Mouse (Mus musculus): ENCODE results near the gene Kcnc3.

The Kcnc3 gene

DNA sequence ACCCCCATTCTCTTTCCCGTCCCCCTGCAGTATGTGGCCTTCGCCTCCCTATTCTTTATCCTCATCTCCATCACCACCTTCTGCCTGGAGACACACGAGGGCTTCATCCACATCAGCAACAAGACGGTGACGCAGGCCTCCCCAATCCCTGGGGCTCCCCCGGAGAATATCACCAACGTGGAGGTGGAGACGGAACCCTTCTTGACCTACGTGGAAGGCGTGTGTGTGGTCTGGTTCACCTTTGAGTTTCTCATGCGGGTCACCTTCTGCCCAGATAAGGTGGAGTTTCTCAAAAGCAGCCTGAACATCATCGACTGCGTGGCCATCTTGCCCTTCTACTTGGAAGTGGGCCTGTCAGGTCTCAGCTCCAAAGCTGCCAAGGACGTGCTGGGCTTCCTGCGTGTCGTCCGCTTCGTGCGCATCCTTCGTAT is 4.7 kb downstream of the Kcnc3 start:
- intact Hi-C loops (cut with DNase I): no loop called here

DNA sequence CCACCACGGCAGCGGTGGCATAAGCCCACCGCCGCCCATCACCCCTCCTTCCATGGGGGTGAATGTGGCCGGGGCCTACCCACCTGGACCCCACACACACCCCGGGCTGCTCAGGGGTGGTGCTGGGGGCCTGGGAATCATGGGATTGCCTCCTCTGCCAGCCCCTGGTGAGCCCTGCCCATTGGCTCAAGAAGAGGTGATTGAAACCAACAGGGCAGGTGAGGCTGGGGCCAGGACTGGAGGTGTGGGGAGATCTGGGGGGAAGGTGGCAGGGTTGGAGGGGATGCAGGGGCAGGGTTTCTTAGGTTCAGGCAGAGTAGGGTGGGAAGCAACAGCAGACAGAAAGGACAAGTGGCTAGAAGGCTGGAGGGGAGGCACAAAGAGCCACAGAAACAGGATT is 5.6 kb downstream of the Kcnc3 start:
- intact Hi-C loops (cut with DNase I): no loop called here

DNA sequence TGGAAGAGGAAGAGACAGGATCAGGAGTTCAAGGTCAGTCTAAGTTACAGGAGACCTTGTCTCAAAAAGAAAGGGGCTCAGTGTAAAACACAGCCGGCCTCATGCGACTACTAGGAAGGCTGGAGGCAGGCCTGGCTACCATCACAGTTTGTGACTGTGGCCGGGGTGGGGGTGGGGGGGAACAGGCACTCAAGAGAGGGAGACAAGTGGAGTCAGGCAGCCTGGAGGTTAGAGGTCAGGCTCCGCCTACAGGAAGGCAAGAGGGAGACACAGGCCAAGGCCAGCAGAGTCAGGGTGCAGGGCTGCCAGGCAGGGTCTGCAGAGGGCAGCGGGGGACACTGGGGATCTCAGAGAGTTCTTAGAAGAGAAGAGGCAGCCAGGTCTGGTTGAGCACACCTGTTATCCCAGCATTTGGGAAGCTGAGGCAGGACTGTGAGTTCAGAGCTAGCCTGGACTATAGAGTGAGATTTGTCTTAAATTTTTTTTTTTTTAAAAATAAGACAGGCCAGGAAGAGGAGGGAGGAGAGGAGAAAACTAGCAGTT is 6.6 kb downstream of the Kcnc3 start:
- intact Hi-C loops (cut with DNase I): no loop called here

DNA sequence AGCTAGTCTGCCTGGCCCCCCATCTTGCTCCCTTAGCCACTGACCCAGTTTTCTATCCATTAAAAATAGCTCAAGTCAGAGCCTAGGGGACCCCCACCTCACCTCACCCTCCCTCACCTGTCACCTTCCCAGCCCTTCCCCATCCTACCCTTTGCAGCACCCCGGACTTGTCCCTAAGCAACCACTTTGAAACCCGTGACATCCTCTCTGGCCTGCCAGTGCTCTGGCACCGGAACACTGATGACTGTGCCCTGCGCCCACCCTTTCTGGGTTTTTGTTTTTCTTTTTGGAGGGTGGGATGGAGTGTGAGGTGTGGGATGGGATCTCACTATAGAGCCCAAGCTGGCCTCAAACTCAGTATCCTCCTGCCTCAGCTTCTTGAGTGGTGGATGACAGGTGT is 7.2 kb downstream of the Kcnc3 start:
- intact Hi-C loops (cut with DNase I): no loop called here

DNA sequence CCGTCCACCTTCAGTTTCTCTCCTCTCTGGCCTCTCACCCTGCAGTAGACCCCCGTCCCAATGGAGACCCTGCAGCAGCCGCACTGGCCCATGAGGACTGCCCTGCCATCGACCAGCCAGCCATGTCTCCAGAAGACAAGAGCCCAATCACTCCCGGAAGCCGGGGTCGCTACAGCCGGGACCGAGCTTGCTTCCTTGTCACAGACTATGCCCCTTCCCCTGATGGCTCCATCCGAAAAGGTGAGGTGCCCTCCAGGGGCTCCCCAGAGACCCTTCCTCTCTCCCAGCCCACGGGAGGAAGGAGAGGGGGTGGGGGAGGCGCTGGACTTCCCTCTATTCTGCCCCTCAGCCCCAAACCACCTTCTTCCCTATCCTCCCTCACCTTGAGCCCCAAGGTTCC is 7.9 kb downstream of the Kcnc3 start:
- intact Hi-C loops (cut with DNase I): no loop called here

DNA sequence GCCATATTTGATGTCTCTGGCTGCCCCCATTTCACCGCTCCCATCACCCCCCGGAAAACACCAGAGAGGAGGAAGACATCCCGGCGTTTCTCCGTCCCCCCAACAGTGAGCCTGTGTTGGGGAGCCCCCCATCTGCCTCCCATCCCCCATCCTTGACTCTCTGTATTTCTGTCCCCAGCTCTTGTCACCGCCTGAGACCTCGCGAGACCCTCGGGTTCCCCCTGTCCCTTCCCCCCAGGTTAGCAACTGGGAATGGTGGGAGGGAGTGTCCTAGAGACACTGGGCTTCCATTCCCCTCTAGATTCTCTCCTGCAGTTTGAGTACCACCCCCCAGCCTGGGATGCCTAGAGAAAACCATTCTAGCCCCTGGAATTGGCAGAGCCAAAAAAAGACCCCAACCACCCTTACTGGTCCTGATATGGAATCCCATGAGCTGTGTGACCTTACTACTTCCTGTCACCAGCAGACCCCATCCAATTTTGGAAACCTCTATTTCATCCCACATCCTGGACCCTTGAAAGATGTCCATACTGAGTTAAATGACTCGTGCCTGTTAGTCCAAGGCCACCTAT is 10.3 kb downstream of the Kcnc3 start:
- intact Hi-C loops (cut with DNase I): no loop called here

DNA sequence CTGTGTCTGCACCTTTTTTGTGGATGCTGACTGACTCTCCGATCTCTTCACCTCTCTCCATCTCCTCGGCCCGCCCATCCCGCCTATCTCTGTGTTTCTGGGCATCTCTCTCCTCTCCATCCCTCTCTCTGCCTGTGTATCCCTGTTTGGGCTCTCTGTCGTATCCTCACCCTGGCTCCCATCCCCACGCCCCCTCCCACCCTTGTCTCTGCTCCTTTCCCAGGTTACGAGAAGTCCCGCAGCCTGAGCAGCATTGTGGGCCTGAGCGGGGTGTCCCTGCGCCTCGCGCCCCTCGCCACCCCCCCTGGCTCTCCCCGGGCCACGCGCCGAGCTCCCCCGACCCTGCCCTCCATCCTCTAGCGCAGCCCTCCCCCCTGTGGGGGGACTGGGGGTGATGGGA is 11.2 kb downstream of the Kcnc3 start:
- intact Hi-C loops (cut with DNase I): no loop called here

DNA sequence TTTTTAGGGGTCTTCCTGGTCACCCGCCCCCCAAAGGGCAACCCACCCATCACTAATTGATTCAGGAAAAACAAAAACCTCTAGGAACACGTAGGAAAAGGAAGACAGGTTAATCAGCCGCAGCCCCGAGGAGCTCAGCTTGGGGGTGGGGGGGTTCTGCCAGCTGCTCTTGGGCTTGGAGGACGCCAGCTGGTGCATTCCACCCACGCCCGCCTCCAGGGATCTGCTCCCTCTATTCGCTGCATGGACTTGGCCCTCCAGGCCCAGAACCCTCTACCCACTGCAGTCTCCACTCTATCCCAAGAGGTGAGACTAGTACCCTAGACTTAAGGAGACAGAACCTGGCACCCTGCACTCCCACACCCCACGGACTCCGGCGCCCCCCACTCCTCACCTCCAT is 12.0 kb downstream of the Kcnc3 start:
- intact Hi-C loops (cut with DNase I): no loop called here

DNA sequence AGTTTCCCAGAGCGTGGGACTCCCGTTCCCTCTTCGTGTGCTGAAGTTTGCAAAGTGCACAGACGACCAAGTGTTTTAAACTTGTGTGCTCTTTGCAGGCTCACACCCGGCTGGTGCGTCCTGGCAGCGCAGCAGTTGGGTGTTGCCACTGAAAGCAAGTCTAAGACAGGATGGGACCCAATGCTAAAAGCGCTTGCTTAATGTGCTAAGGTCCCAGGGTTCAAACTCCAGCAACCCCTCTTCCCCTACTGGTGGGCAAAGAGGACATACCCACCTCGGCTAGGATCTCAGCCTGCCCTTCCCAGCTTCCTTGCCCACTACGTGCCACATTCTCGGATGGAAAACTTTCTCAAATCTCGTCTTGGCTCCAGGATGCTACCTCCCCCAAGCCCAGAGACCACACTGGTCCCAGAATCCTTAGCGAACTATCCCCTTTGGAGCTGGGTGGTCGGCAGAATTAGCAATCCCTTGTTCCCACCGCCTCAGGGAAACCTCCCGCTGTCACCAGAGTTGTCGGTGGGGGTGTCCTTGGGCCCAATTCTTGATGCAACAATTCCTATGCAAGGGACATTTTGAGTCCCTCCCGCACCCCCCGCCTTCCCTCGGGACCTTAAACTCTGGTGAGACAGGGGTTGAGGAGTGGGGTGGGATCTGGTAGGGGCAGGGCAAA is 12.9 kb downstream of the Kcnc3 start:
- intact Hi-C loops (cut with DNase I): no loop called here

DNA sequence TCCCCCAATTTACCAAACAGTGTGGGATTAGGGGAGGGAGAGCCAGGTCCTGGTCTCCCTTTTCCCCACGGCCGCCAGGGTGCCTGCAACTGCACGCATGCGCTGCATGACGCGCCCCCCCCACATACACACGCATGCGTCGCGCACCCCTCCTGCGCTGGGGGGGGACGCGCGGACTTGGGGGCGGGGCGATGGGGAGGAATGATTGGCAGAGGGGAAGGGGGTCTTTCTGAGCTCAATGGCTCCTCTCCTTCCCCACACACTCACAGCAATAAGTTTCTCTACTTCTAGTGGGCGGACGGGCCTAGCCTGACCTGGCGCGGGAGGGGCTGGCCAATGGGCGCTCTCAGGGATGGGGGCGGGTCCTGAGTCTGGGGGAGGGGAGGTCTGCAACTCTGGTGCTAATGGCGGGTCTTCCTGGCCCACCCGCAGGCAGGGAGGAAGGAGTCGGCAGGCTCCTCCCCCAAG is 13.7 kb downstream of the Kcnc3 start:
- intact Hi-C loops (cut with DNase I): no loop called here

DNA sequence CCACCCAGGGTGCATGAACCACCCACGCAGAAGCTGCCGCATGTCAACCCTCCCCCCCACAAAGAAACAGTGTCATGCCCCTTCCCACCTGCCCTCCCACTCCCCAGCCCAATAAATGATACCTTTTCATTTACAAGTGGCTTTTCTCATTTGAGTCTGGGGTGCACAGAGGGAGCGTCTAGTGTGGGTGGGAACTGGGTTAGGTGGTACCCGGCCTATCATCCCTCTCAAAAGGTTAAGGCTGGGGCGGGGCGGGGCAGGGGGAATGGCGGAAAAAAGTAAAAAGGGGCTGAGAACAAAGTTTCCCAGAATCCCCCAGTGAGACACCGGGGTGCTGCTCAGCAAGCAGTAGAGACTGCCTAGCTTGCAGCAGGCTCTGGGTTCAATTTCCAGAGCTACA is 14.2 kb downstream of the Kcnc3 start:
- intact Hi-C loops (cut with DNase I): no loop called here

DNA sequence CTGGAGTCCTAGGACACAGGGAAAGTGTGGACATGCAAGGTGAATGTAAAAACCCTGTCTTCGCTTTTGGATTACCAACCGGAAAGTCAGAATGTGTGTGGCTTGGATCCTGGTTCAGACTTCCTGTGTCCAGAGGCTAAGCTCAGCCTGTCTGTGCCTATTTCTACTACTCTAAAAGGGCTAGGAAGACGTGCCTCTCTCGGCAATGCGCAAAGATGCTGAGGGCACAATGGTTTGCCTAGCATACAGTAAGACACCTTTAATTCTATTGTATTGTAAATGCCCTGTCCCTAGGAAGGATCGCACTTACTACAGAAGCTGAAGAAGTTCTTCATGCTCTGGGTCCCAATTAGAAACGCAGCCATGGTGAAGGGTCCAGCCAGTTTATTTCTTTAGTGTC is 15.0 kb downstream of the Kcnc3 start:
- intact Hi-C loops (cut with DNase I): no loop called here

DNA sequence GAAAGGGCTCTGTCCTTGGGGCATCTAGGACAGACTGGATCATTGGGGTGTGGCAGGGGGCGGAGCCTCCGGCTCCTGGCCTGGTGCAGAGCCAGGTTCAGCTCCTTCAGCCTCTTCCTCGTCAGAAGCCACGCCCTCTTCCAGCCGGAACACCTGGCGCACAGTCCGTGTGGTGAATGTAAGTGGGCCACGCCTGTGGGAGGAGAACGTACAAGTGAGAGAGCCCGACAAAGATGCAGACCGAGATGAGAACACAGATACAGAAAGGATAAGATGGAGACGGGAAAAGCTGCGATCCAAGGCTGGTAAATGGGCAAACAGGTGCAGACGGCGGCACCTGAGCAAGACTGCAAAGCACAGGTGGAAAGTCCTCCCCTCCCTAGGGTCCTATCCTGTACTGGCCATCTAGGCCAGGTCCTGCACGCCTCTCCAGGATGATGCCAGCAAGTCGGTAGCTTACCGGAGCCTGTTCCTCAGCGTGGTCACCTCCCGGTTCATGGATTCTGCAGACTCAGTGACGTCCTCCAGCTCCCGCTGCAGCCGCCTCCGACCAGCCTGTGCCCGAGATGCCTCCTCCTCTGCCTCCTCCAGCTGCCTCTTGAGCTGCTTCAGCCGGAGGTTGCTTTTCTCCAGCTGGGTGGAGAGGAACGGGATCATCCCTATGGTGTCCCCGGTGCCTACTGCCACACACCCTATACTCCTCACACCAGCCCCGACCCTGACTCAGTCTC is 15.9 kb downstream of the Kcnc3 start:
- intact Hi-C loops (cut with DNase I): no loop called here

DNA sequence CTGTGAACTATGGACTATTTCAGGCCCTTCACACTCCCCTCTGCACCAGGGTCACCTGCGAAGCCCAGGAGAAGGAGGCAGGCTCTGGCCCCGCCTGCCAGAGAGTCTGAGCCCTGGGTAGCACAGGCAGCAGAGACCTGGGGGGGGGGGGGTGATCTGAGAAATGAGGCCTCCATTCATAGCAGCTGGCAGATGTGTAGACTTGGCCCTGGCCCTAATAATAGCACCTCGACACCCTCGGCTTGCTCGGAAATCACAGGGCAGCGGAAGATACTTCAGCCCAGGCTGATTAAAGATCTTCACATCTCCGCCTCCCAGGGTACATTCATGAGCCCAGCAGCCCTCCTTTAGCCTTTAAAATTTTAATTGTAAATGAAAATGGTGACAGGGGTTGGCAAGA is 21.7 kb downstream of the Kcnc3 start:
- intact Hi-C loops (cut with DNase I): no loop called here

DNA sequence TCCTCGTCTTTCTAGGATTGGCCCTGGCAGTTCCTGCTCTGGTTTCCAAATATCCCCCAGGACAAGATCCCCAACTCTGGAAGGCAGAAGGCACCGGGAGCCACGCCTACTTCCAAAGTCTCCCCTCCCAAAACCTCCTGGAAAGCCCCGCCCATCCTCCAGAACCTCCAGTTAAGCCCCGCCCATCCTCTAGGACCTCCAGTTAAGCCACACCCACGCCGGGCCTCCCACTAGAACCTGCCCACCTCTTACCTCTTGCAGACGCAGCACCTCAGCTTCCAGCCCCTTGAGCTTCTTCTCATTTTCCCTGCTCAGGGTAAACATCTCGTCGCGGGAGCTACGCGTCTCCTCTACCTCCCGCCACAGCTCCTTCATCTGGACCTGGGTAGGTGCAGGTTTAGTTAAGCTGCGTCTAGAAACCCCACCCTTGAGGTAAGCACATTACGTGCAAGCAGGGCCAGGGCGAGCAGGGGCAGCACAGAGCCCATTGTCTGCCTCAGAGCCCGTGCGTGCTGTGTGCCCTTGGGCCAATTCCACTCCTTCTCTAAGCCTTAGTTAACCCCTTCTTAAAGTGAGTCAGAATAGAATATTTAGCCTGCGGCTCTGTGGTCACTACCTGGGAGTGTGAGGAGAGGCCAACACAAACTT is 23.7 kb downstream of the Kcnc3 start:
- intact Hi-C loops (cut with DNase I): no loop called here

DNA sequence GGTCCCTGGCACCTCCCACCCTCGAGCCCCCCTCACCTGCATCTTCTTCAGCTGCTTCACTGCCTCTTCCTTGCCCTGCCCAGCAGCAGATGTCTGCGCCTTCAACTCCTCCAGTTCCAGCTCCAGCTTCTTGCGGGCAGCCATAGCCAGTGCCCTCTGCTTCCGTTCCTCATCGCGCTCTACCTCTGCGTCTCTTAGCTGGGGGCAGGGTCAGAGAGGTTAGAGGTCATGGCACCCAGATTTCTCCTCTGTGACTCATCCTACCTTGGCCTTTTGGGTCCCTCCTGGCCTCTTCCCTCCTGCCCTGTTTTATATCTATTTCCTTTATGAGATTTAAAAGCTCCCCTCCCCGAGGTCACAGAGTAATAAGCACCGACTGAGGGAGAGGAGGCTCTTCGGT is 24.8 kb downstream of the Kcnc3 start:
- intact Hi-C loops (cut with DNase I): no loop called here

DNA sequence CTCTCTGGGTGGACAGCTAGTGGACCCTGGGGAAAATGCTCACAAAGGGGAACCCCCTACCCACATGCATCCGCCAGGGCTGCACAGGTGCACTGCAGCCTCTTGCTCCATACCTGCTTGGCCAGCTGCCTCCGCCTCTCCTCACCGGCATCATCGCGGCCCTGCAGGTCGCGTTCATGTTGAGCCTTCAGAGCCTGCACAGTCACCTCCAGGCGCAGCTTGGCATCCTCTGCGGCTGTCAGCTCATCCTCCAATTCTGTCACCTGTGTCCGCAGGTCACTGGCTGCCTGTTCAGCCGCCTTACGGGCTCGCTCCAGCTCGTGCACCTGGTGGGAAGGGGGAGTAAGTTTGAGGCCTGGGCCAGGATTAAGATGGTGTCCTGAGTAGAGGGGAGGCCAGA is 25.5 kb downstream of the Kcnc3 start:
- intact Hi-C loops (cut with DNase I): no loop called here

DNA sequence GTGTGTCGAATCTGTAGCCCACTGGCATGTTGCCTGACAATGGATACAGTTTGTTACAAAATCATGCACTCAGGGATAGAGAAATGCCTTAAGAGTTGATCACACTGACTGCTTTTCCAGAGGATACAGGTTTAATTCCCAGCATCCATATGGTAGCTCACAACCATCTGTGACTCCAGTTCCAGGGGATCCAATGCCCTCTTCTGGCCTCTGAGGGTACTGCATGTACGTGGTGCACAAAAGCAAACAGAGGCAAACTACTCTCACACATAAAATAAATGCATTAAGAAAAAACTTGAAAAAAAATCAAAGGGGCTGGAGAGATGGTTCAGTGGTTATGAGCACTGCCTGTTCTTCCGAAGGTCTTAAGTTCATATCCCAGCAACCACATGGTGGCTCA is 26.6 kb downstream of the Kcnc3 start:
- intact Hi-C loops (cut with DNase I): no loop called here

DNA sequence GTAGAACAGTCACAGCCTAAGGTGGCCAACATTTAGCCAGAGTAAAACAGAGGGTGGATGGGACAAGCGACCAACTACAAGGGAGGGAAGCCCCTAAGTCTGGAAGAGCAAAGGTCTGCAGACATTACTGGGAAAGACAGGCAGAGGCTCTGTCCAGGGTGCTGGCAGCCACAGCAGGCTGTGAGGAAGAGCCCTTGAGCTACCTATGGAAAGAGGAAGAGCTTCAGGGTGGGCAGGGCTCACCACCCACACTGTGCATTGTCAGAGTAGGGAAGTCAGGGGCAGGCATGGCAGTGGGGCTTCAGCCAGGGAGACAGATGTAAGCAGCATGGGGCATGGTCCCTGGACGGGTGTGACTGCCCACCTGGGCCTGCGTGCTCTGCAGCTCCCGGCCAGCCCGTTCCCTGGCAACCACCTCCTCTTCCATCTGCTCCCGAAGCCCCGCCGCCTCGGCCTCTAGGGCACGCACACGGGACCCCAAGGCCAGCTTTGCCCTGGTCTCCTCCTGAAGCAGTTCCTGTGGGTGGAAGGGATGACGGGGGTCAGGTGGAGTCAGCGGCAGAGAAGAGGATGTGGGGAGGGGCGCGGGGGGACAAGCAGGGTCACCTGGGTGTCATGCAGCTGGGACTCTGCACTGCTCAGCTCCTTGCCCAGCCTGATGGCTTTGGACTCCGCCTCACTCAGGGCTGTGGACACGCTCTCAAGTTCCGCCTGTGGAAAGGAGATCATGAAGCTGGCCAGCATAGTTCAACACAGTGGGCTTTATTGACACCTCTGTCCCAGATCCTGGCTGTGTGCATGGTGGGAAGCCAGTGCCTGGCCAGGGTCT is 33.5 kb downstream of the Kcnc3 start:
- intact Hi-C loops (cut with DNase I): no loop called here

DNA sequence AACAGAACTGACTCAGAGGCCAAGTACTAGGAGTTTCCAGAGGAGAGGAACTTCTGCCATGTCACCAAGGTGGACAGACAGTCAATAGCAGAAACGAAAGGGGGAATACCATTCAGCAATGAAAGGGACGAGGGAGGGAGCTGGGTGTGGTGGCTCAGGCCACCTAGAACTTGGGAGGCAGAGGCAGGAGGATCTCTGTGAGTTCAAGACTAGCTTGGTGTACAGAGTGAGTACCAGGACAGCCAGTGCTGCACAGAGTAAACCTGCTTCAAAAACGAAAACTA is 34.0 kb downstream of the Kcnc3 start:
- intact Hi-C loops (cut with DNase I): no loop called here

DNA sequence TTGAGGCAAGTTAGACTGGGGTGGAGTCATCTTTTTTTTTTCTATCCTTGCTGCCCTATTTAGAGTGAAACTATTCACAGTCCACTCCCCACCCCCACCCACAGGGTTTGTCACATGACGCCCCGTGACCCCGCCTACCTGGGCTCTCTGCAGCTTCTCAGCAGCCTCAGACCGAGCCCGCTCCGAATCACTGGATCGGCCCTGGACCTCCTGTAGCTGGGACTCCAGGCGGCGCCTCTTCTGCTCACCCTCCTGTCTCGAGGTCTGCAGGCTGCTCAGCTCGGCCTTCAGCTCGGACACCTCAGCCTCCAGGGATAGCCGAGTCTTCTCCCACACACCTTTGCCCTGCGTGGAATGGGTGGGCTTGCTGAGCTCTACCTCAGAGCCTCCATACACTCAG is 34.4 kb downstream of the Kcnc3 start:
- intact Hi-C loops (cut with DNase I): no loop called here

All from adrenal gland (tissue).